Mouse (Mus musculus) gastrocnemius, adult 18-20 months (tissue): ENCODE results near the gene Trnt1. TPM values are rescaled to one million over a fixed set of nuclear protein-coding genes. Genes with fewer than 3 reads are reported as not detected.
A peak's percentile ranks its signal among the peaks of the same experiment; 100 is the strongest.

Experiments
- DNase-seq: peaks from one replicate; pipeline ENCODE4 v3.0.0; 2021; ENCODE audit warnings: low spot score
- long read RNA-seq, 2 experiments: library from polyadenylated mRNA; stranded (forward); transcript quantifications; one replicate each; pipeline ENCODE4 v2.0.0; 2021
- total RNA-seq, 2 experiments: library from RNA; stranded (reverse); gene quantifications; 2 replicates each; pipeline ENCODE4 v1.2.3; 2021

Trnt1 gene
- 10 to 100 TPM; 20.1 to 24.5 TPM for total RNA-seq
- long read RNA-seq, experiment 1, transcript Trnt1-203 (9 exons, 1,398 nt): minor isoform, 12 of 39 reads
- long read RNA-seq, experiment 1, transcript Trnt1-201 (9 exons, 2,283 nt): major isoform, 18 of 39 reads
- long read RNA-seq, experiment 1, partial matches to known transcripts: 5 of 39 reads
- long read RNA-seq, experiment 1, other reads (novel, unspliced or antisense): 3 of 39 reads
- long read RNA-seq, experiment 2, transcript Trnt1-201 (9 exons, 2,283 nt): major isoform, 15 of 30 reads
- long read RNA-seq, experiment 2, transcript Trnt1-203 (9 exons, 1,398 nt): minor isoform, 5 of 30 reads
- long read RNA-seq, experiment 2, partial matches to known transcripts: 4 of 30 reads
- long read RNA-seq, experiment 2, other reads (novel, unspliced or antisense): 5 of 30 reads

DNA sequence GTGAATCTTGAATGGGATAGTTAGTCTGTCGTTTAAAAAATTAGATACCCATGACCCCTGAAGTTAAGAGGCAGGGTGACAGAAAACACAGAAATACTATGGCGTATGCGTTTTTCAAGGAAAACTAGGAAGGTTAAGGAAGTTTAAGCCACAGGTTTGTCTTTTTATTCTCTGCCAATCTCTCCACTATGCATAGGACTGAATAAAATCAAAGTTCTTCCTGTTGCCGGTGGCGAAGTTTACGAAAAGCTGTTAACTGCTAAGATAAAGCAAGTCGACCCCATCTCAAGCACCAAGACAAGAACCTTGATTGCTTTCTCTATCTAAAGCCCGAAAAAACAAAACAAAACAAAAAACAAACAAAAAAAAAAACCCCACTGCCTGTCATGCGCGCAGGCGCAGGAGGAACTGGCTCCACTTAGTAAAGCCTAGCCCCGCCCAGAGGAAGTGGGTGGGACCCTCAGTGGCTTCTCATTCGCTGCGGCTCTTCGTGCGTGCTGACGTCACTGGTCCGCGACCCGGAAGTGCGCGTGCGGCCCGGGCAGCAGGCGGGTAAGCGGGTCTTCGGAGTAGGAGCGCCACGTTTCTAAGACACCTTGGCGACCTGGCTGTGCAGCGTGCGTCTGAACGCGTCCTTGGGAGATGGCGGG is at the start of gene Trnt1:
TSS of gene Trnt1 (plus strand) at position 481 of the 650 bp plus-strand sequence.
- peak; percentile 98 for DNase-seq

DNA sequence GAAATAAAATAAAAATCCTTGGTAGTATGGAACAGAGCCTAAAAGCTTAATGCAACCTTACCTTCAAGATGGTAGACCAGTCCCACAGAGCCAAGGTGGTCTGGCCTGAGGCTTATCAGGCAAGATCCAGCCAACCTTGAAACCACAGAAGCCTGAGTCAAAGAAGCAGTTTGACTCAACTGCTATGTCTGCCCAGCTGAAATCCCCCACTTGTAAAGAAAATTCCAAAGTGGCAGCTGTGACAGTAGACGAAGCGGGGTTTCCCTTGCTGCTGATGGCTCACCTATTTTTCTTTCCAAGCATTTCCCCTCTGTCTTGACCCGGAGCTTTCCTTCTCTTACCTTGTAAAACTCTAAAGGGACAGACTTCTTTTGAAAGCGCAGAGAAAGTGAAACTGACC is 43.3 kb upstream of the Trnt1 start:
- DNase-seq: no peak

DNA sequence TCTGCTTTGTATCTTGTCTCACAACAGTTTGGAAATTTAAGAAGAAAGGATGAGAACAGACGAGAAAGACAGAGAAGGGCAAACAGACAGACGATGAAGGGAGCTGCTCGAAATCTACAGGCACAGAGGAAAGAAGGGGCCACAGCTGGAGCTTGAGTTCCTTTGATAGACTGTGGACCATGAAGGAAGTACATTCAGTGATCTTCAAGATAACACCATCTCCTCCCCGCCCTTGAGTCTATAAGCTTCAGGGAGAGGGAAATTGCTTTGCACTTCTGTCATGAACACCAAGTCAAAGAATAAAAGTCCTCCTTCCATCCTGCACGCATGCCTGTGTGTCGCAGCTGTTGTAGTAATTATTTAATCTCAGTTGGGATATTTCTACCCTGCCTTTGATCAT is 42.8 kb upstream of the Trnt1 start:
- DNase-seq: no peak

DNA sequence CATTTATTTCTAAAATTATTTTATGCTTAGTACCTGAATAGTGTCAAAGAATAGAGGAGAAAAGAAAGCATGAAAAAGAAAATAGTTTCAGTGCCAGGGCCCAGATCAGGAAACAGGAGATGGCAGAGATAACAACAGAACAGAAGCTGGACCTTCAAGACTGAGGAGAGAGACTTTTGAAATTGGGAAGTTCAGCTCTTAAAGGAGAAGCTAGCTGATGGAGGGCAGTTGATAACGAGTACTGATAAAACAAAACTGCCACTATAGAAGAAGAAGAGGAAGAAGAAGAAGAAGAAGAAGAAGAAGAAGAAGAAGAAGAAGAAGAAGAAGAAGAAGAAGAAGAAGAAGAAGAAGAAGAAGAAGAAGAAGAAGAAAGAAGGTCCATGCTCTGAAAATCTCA is 41.2 kb upstream of the Trnt1 start:
- no peak for DNase-seq

DNA sequence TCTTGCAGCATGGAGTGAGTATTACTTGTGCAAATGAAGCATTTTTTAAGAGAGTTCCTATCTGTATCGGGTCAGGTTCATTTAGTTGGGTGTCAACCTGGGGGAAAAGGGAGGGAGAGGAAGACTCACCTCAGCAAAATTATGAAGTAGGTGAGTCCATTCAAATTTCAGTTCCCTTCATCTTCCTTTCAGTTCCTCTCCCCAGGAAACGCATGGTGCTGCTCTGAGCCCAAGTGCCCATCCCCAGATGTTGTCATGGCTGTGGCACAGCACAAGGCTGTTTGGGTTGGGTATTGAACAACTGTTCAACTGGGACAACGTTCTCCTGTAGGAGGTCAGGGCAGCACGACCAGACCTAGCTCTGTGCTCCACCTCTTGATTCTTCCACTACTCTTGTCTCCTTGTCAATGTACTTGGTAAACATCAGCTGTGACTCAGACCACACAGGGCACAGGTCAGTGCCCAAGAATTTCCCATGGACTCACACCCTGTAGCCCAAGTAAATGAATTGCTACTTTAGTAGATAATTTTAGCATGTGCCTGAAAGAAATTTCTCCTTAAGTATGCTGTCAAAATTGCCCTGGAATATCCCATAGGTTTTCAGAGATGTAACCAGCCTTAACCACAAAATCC is 39.1 kb upstream of the Trnt1 start:
- DNase-seq: no peak

DNA sequence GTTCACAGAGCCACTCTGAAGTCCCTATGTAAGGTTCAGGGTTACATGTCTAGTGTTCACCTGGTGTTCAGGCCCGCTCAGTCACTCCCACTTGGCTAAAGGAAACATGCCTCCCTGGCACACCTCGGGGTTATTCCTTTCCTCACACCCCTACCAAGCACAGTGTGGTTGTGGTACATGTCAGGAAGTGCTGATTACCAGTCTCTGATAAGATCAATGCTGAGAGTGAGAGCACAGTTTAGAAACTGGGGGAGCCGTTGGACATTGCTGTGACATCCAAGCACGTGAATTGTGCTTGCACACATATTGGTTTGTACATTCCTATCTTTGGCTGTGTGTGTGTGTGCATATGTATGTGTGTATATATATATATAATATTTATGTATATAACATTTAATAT is 36.4 kb upstream of the Trnt1 start:
- no peak for DNase-seq

DNA sequence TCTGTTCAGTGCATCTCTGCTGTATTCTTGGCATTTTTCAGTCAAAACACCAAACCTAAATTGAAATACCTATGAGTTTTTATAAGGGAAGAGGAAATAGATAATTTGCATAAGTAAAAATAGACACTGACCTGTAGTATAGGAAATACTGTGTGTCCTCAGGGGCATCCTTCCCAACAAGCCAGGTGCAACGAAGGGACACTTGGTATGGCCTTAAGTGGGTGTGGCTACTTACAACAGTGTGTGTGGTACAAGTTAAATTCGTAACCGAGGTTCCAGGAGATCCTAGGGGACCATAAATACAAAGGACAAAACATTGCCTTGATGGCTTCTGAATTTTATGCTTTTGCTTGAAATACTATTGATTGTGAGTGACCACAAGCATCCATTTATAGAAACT is 30.7 kb upstream of the Trnt1 start:
- DNase-seq: no peak

DNA sequence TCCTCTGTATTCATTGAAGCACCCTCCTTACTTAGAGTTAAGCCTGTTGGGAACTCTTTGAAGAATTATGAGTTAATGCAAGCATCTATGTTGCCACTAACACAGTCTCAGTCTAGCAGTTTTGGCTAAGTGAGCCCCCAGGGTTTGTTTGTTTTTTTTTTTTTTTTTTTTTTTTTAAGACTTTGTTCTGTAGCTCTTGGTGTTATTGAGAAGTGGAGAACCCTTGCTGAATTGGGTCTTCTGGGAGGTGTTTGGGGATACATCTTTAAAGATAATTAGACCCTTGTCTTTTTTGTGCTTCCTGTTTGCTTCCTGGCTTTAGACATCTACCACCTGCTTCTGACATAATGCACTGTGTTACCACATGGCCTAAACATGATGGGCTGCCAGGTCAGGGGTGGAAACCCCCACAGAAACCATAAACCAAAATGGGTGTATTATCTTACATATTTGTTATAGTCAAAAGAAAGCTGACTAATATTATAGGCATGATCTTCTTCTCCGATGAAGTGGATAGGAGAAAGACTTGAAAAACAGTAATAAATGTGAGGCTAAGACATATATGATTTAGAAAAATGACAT is 28.6 kb upstream of the Trnt1 start:
- no peak for DNase-seq

DNA sequence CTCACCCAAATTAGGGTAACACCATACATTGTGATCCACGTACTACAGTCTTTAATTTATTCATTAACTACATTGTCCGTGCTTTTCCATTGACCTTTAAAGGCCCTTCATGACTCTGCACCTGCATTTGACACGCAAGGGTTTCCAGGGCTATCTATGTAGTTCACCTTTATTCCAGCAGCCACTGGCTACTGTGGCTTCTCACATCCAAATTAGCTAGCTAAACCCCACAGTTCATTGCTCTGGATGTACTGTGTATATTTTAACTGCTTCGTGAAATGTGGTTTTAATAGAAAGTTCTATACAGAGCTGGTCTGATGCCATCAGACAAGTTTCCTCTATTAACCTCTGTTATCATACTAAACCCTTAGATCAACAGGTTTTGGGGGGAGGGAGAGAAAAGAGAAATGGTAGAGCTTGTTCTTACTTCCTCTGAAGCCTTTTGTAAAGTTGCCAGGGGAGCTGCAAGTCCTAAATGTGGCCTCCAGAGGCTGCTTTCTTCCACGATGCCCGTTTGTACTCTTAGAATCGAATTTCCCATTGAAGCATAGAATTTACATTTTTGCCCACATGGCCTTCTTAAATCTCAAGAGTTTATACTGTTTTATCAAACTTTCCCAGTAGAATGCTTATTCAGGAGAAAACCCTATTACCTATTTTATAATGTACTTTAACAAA is 25.2 kb upstream of the Trnt1 start:
- no peak for DNase-seq

DNA sequence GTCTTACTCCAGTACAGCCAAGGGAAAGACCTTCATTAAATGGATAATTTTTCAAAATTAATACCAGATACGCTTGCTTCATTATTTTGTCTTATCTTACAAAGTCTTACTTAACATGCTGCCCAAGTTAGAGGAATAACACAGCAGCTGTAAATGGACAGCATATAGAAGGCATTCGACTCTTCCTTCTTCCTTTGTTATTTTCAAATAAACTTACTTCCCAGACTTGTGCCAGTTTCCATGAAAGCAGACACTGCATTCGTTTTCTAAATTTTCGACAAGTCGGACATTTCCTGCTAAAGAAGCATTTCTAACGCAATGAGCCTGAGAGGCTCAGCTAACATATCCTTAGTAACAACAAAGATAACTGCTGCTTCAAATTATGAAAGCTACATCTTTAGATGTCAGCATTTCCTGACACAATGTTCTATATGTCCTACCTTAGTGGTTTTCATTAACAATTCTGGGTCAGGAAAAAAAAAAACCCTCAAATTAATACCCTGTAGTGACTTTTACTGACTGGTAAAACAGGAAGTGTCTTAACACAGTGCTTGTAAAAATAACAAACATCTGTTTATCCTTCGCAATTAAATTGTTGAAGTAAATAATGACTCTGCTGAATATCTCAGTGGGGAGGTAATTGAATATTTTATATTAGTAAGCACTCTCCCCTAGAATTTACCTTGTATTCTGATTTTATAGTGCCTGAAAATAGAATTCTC is 23.1 kb upstream of the Trnt1 start:
- DNase-seq: no peak

DNA sequence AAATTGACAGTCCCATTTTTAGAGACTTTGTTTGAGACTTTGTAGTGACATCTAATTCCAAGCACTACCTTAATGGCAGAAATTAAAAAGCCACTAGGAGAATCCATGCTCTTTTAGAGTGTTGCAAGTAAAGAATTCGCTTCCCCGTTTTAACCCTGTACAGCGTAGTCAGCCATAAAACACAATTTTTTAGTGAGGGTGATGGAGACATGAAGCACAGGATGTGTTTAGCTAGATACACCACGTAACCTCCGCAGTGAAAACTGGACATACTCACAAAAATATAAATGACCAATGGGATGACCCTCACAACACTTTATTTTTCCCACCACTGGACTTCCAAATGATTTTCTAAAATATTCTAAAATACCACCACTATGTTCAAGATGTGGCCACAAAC is 21.7 kb upstream of the Trnt1 start:
- DNase-seq: no peak

DNA sequence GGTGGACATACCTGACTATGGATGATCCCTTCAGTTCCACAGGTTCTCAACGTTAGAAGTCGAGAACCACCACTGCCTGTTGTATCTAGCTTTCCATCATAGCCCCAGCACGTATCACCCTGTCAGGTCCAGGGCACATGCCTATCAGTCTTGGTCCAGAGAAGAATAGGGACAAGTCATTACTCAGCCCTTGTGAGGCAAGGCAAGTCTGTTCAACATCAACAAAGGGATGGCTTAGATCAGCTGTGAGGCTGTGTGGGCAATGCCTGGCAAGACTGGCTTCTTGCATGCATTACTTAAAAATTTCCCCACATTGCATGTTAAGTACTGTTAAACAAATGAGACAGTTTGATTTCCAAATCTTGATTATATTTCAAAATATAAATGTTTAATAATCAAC is 21.1 kb upstream of the Trnt1 start:
- DNase-seq: no peak

DNA sequence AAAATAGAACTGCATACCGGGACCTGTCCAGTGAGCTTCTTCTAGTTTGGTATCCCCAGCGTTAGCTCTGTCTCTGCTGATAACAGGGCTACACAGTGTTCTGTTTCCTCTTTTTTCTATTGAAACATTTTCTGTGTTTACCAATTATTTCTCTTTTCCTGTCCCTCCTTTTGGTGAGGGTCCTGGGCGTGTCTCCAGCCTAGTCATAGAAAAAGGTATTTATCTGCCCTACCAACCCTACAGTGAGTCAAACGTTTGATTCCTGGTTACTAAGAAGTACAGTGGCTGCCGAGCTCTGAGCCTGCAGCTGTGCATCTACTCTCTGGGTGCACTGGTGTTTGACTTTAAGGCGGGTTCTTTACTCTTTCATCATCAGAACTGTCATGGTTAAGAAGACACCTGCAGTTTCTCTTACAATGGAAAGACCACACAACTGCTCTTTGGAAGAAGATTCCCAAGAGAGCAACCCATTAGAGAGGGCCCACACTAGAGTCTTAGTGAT is 20.0 kb upstream of the Trnt1 start, which contains the start of gene Il5ra:
TSS of gene Il5ra (minus strand) at position 151 of the 502 bp plus-strand sequence.
- DNase-seq: no peak

DNA sequence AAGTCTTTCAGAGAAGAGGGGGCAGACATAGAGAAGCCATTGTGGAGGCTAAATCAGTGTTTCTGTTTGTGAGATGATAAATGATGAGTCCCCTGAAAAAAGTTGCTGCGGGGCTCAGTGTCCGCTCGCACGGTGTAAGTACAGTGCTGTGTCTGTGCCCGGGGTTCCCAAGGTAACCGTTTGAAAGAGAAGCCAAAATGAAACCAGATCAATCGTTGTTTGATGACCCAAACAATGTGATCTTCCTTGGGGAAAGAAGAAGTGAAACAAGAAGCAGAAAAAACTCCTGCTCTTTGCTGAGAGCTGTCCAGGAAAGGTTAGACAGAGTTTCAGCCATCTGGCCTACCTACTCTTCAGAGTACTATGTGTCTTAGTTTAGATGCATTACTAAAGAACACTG is 18.6 kb upstream of the Trnt1 start:
- DNase-seq: no peak

DNA sequence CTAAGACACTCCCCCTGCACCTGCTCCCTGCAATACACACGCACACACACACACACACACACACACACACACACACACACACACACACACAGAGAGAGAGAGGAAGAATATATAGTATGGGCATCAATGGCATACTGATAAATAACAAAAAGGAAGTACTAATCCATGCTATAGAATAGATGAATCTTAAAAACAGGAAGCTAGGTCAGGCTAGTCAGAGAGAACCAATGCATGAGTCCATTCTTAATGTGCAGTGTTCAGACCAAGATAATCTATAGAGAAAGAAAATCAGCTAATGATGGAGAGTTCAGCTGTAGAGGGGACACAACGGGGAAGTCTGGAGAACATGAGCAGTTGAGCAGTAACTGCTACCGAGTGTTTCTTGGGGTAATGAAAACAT is 10.6 kb upstream of the Trnt1 start:
- no peak for DNase-seq

DNA sequence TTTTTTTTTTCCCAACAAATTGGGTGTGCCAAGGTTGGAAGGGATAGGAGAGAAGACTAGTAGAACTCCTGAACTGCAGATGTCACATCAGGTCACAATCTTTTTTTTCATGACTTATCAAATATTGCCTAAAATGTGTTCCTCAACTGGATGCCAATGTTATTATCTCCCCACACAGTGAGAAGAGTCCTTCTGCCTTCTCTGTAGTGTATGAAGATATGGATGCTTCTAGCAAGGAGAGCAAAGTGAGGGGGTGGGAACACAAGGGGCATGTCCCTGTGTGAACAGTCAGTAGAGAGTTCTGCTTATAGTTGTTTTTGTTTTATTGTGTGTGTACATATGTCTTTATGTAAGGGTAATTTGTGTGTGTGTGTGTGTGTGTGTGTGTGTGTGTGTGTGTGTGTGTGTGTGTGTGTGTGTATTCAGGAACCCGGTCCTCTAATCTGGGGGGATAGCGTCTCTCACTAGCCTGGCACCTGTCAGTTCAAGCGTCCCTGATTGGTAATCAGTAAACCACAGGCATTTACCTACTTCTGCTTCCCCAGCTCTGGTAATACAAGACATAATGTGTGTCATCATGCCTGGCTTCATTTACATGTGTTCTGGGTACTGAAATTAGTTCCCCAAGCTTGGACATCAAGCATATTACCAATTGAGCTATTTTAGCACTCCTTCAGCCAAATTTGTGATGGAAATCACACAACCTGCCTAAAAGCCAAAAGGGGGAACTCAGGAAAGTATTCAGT is 8.3 kb upstream of the Trnt1 start:
- DNase-seq: no peak

DNA sequence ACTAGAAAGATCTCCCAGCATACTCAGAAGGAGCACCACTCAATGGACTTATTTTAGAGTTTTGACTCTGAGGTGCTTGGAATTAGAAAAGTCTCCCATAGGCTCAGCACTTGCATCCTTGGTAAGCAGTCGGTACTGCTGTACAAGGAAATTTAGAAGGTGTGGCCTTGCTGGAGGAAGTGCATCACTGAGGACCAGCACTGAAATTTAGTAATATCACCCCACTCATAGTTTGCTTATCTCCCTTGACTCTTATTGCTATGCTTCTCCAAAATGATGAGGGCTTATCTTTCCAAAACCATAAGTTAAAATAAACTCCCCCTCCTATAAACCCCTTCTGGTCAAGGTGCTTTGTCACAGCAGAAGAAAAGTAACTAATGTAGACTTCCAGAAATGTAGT is 7.4 kb upstream of the Trnt1 start:
- no peak for DNase-seq

DNA sequence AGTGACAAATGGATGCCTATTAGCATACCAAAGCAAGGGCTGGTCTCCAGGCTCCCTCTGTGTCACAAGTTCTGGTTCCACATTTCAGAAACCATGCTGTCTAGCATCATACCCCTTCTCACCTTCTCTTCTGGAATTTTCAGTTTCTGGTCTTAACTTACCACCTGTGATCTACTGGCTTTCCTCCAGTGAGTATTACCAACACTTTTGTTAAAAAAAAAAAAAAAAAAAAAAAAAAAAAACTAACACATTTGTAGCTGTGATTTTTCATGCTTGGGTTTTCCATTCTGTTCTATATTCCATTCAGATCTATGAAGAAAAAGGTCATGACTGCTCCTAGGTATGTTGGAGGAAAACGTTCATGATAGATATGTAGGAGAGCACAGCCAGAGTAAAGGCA is 3.0 kb upstream of the Trnt1 start:
- DNase-seq: no peak

DNA sequence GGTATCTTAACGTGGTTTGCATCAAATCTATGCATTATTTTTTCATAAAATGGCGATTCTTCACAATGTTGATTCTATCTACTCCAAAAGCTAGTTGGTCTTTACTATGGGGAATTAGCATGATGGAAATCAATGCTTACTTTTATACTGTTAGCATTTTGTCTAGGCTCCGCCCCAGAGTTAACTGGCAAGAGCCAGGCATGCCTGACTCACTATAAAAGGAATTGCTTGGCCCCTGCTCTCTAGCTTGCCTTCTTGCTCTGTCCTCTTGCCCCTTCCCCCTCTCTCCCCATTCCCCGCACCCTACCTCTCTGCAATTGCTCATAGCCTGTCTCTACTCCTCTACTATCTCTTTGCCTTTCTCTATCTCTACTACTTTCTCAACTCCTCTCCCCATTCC is 2.1 kb upstream of the Trnt1 start:
- no peak for DNase-seq

DNA sequence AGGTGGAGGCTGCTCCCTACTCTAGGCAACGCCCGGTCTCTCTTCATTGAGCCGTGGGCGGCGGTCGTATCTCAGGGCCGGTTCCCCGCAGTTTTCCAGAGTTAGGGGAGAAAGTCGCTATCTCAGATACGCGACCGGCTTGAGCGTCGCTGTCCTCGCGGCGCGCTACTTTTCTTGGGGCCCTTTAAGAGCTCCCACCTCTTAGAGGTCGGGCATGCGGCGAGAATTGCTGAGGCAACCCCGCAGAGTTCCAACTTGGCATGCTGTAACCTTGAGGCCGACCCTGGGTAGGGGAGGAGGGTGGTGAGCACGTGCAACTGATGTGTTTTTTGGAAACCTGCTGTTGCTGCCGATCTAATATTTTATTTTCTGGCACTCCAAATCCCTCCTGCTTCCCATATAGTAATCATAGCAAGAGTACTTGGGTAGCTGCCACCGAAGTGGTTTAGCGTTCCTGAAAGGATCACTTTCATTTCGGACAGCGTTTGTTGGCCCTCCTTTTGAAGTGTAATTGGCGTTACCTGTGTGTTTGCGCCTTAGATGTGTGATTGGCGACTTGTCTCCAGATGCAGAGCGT is 458 bp downstream of the Trnt1 start:
- no peak for DNase-seq
